Mouse (Mus musculus) heart, adult 8-10 months (tissue): ENCODE measurements at regions not wholly inside any gene's neighbourhood (a gene's known extent, or its start where the extent isn't known, plus 50 kb on each side); places are given as distances from the start of the nearest gene placed in this dataset.

Experiments
- DNase-seq: peaks from one replicate; pipeline ENCODE4 v3.0.0; 2022; ENCODE audit warnings: low spot score

- DNase-seq: no peak
Measured at GRCm38 (mm10) chr2:8562948-8563347, 1053.6 kb upstream of the Celf2 start.

- DNase-seq: no peak
Measured at GRCm38 (mm10) chr2:8546116-8546515, 1036.8 kb upstream of the Celf2 start.

- no peak for DNase-seq
Measured at GRCm38 (mm10) chr2:8536842-8537241, 1027.5 kb upstream of the Celf2 start.

GRCm38 (mm10) chr2:8498466-8498865 lies 989.1 kb upstream of the Celf2 start:
- no peak for DNase-seq

- DNase-seq: no peak
Measured at GRCm38 (mm10) chr2:8477827-8478528, 968.6 kb upstream of the Celf2 start.

- DNase-seq: no peak
Measured at GRCm38 (mm10) chr2:8470546-8470945, 961.2 kb upstream of the Celf2 start.

- DNase-seq: no peak
Measured at GRCm38 (mm10) chr2:8468989-8469388, 959.6 kb upstream of the Celf2 start.

GRCm38 (mm10) chr2:8468351-8468750 lies 959.0 kb upstream of the Celf2 start:
- no peak for DNase-seq

- DNase-seq: no peak
Measured at GRCm38 (mm10) chr2:8467531-8468203, 958.3 kb upstream of the Celf2 start.

- DNase-seq: no peak
Measured at GRCm38 (mm10) chr2:8452566-8453243, 943.3 kb upstream of the Celf2 start.

GRCm38 (mm10) chr2:8441230-8441629 lies 931.9 kb upstream of the Celf2 start:
- DNase-seq: no peak

GRCm38 (mm10) chr2:8429652-8430343 lies 920.4 kb upstream of the Celf2 start:
- DNase-seq: no peak

GRCm38 (mm10) chr2:8428145-8428544 lies 918.8 kb upstream of the Celf2 start:
- no peak for DNase-seq

- DNase-seq: no peak
Measured at GRCm38 (mm10) chr2:8427720-8428119, 918.4 kb upstream of the Celf2 start.

- DNase-seq: peak; percentile 29
Measured at GRCm38 (mm10) chr2:8415917-8416316, 906.6 kb upstream of the Celf2 start.

- no peak for DNase-seq
Measured at GRCm38 (mm10) chr2:8394128-8394527, 884.8 kb upstream of the Celf2 start.

- no peak for DNase-seq
Measured at GRCm38 (mm10) chr2:8389530-8389929, 880.2 kb upstream of the Celf2 start.

GRCm38 (mm10) chr2:8380246-8380645 lies 870.9 kb upstream of the Celf2 start:
- peak; percentile 11 for DNase-seq

GRCm38 (mm10) chr2:8379590-8379989 lies 870.2 kb upstream of the Celf2 start:
- no peak for DNase-seq

GRCm38 (mm10) chr2:8347867-8348266 lies 838.5 kb upstream of the Celf2 start:
- no peak for DNase-seq

GRCm38 (mm10) chr2:8344748-8345147 lies 835.4 kb upstream of the Celf2 start:
- no peak for DNase-seq

GRCm38 (mm10) chr2:8338271-8338670 lies 828.9 kb upstream of the Celf2 start:
- no peak for DNase-seq
